Mouse (Mus musculus): Measurements from ENCODE around the gene 1500009C09Rik.

GRCm38 (mm10) chr15:82203611-82204351 is 48.4 kb upstream of the 1500009C09Rik start:
- TF ChIP-seq CTCF (IDR thresholded peaks at IDR 0.05; ENCODE audit: low read depth, low read length) = no peak
- TF ChIP-seq TAL1 (conservative IDR thresholded peaks at IDR 0.05; ENCODE audit: low read depth, low read length) = no peak
- no peak for TF ChIP-seq POLR2AphosphoS5 (IDR thresholded peaks at IDR 0.05; ENCODE audit: insufficient replicate concordance, low read depth, low read length)
- TF ChIP-seq GATA1 (IDR thresholded peaks at IDR 0.05; ENCODE audit: borderline replicate concordance, low read length) = no peak
- no peak for TF ChIP-seq GATA2 (IDR thresholded peaks at IDR 0.05; ENCODE audit: borderline replicate concordance, low read depth, low read length)
